Mouse (Mus musculus): ENCODE results near the gene Panx1. TPM values are rescaled to one million over a fixed set of nuclear protein-coding genes. Genes with fewer than 3 reads are reported as not detected.

The Panx1 gene
- polyA plus RNA-seq, 1 experiment from 2014 or later = 184 TPM

DNA sequence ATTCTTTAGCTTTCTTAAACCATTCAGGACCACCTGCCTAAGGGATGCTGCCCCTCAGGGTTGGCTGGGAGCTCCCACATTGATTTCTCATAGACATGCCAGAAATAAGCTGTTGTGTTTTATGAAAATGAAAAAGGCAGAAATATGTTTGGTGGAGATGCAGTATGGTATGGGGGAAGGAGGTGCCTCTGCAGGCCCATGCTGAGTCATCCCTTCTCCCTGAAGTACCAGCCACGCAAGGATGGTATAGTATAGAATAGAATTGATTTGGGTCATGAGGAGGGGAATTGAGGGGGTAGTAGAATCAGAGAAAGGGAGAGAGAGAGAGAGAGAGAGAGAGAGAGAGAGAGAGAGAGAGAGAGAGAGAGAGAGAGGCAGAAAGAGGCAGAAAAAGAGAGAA is 90.6 kb downstream of the Panx1 start:
- no peak overlapping the region for H3K4me2 ChIP-seq
- ATAC-seq (ENCODE audit: low FRiP score, low read depth) = no peak

More for the DNA sequence above, 90.6 kb downstream of the Panx1 start:
- Histone ChIP-seq H3K36me3 (no peaks in the 10 kb centered on the region), H3K27me3 (no peaks in the 10 kb centered on the region), H3K9ac (no peak overlapping the region), H3K4me3 (no peak overlapping the region), H3K9me3 (no peaks in the 10 kb centered on the region), H3K4me1 (replicated peaks) (no peaks in the 10 kb centered on the region), H3K27ac (replicated peaks) (no peak overlapping the region)
- WGBS = 82% methylated on average over 1 of the region's 1 CpGs

Other genes with a start within 250 kb of the Panx1 start
- gene Gpr83, start 185.3 kb downstream of the Panx1 start, polyA plus RNA-seq (2015; fragmentation: Nextera tagmentation; extraction: Ambion mirVana) = 1.6 TPM in 2 replicates
- not detected in 2 replicates for gene Izumo1r, start 141.5 kb downstream of the Panx1 start, polyA plus RNA-seq (2015; fragmentation: Nextera tagmentation; extraction: Ambion mirVana)
- not detected in 2 replicates for gene Hephl1, start 66.6 kb upstream of the Panx1 start, polyA plus RNA-seq (2015; fragmentation: Nextera tagmentation; extraction: Ambion mirVana)
- gene Vstm5, start 193.6 kb upstream of the Panx1 start, polyA plus RNA-seq (2015; fragmentation: Nextera tagmentation; extraction: Ambion mirVana) = 27.5 and 28.4 TPM in 2 replicates
- gene Med17, start 234.5 kb upstream of the Panx1 start, polyA plus RNA-seq (2015; fragmentation: Nextera tagmentation; extraction: Ambion mirVana) = 32.0 and 34.0 TPM in 2 replicates